Mouse (Mus musculus) lung, adult 18-20 months (tissue): Measurements from ENCODE around the gene Golga5.

Source experiments
- DNase-seq, 2 experiments: peaks; one replicate each; pipeline ENCODE4 v3.0.0; 2022; ENCODE audit warnings: mixed read lengths in 2 of 2

Golga5 gene

DNA sequence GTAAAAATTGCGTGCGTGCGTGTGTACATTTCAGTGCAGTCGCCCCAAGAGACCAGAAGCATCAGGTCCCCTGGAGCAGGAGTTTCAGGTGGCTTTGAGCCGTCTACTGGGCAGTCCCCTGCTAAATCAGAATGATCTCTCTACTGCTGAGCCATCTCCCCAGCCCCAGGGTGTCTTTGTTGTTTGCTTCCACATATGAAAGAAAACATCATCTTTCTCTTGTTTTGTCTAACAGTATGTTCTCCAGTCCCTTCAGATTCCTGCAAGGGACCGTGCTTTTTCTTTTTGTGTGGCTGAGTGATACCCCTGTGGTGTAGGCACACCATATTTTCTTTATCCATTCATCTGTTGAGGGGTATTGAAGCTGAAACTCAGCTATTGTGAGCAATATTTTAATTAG is 45.8 kb downstream of the Golga5 start:
- no peak for DNase-seq

GRCm38 (mm10) chr12:102516151-102516550 is 47.2 kb downstream of the Golga5 start:
- no peak for DNase-seq

DNA sequence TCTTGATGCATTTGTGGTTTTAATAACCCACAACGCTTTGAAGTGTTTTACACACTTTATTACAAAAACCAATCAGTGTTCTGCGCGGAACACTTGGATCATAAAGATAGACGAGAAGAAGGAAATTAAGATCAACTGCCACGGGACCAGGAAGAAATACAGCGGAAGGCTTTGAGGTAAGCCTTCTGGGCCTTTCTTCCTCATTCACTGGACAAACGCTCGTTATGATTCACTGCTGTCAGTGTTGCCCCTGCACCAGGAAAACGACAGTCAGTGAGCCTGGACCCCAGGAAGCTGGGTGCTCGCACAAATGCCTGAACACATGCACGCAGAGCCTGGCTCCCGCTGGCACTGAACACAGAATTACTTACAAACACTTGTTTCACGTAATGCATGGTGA is 48.7 kb downstream of the Golga5 start:
- DNase-seq = no peak

GRCm38 (mm10) chr12:102519929-102520720 is 51.2 kb downstream of the Golga5 start:
- DNase-seq = peak; percentile 57 to 77

- peak; percentile 70 to 81 for DNase-seq
Measured at GRCm38 (mm10) chr12:102521777-102522319, 52.9 kb downstream of the Golga5 start.

DNA sequence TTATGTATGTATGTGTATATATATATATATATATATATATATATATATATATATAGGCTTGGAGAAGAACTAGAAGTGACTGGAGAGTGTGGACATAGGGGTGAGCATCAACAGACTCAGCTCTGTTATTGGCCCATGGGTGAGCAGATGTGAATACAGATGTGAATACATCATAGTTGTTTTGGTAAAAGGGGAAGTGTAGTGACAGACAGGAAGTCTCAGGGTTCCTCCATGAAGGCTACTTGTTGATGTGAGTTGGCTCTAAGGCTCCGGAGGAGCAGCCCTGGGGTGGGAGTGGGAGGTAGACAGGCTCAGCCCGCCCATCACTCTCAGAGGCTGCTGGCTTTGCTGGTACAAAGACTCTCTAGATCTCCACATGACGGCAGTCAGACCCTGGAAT is 55.3 kb downstream of the Golga5 start:
- DNase-seq = no peak

- peak; percentile 18 to 46 for DNase-seq
Measured at GRCm38 (mm10) chr12:102524760-102525159, 55.8 kb downstream of the Golga5 start.

DNA sequence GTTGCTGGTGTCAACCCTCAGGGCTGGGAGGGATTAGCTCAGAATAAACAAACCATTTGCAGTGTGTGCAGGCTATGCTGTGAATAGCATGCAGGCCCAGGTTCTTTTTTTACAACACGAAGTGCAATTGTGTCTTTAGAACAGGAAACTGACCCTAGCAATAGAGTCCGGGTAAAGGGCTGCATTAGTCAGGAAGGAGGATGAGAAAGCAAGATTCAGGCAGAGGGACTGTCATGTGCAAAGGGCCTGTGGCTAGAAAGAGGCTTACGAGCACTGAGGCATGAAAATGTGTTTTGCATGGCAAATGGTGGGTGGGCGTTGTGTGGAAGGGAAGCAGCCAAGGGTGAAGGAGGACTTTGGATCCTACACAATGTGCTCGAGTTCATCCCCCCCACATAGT is 59.1 kb downstream of the Golga5 start:
- no peak for DNase-seq

DNA sequence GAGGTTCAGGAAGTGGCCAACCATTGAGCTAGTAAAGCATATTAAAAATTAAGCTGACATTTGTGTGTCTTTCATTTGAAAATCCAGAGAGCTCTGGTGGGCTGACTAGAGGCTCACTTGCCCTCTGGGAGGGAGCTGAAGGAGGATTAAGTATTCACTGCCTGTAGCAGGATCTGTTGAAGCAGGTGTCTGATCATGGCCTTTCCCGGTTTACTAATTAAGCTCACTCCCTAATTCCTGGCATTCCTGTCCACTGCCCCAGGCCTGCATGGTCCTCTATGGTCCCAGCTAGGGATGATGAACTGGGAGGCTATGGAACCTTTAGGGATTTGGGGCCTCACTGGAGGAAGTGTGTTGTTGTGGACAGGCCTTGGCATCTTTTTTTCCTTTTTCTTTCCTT is 66.9 kb downstream of the Golga5 start:
- DNase-seq = no peak

- no peak for DNase-seq
Measured at GRCm38 (mm10) chr12:102540278-102540677, 71.3 kb downstream of the Golga5 start.

GRCm38 (mm10) chr12:102541168-102541567 is 72.2 kb downstream of the Golga5 start:
- no peak for DNase-seq

- no peak for DNase-seq
Measured at GRCm38 (mm10) chr12:102545122-102545521, 76.2 kb downstream of the Golga5 start.
